Mouse (Mus musculus) embryonic facial prominence, embryonic 13.5 days (tissue): ENCODE measurements around the gene Mapk14. TPM values are rescaled to one million over a fixed set of nuclear protein-coding genes. Genes with fewer than 3 reads are reported as not detected.

Source experiments
- ATAC-seq: fragments of 200-750 bp; cut with Nextera tagmentation; 2 replicates; pipeline ENCODE4 v1.8.0; 2017; ENCODE audit warnings: low read depth; ENCODE audit not compliant: insufficient number of reproducible peaks, insufficient read depth, low FRiP score, low TSS enrichment
- H3K27ac ChIP-seq: fragments of 300-500 bp; sonication (generic); 2 replicates; pipeline ENCODE4 v1.5.1; 2015; ENCODE audit warnings: moderate library complexity, mild to moderate bottlenecking, inconsistent platforms
- H3K27me3 ChIP-seq: fragments of 300-500 bp; sonication (generic); 2 replicates; pipeline ENCODE4 v1.6.1; 2015; ENCODE audit warnings: mild to moderate bottlenecking, inconsistent platforms
- H3K36me3 ChIP-seq: fragments of 300-500 bp; sonication (generic); 2 replicates; pipeline ENCODE4 v1.6.1; 2015; ENCODE audit warnings: mild to moderate bottlenecking, inconsistent platforms
- H3K4me1 ChIP-seq: fragments of 300-500 bp; sonication (generic); 2 replicates; pipeline ENCODE4 v1.6.1; 2015; ENCODE audit warnings: inconsistent platforms
- H3K4me2 ChIP-seq: fragments of 300-500 bp; sonication (generic); 2 replicates; pipeline ENCODE4 v1.6.1; 2015; ENCODE audit warnings: moderate library complexity, mild to moderate bottlenecking, inconsistent platforms
- H3K4me3 ChIP-seq: fragments of 300-500 bp; sonication (generic); 2 replicates; pipeline ENCODE4 v1.5.1; 2015; ENCODE audit warnings: mild to moderate bottlenecking, inconsistent platforms
- H3K9ac ChIP-seq: fragments of 300-500 bp; sonication (generic); 2 replicates; pipeline ENCODE4 v1.6.1; 2015; ENCODE audit warnings: mild to moderate bottlenecking, inconsistent platforms
- H3K9me3 ChIP-seq: fragments of 300-500 bp; sonication (generic); 2 replicates; pipeline ENCODE4 v1.6.1; 2016; ENCODE audit warnings: inconsistent platforms
- WGBS: fragments of 180-500 bp; shearing (Covaris S2); methylation state at CpG from one replicate; pipeline ENCODE4 v1.1.7; 2015; ENCODE audit warnings: mixed read lengths; 5-methylcytosine and 5-hydroxymethylcytosine counted together
- polyA plus RNA-seq: library from polyadenylated mRNA; unstranded; fragments of >200 nt; fragmentation: Nextera tagmentation; extraction: Ambion mirVana; gene quantifications from 2 replicates; pipeline ENCODE4 v1.2.1, GENCODE M21; 2015

Mapk14 gene
- polyA plus RNA-seq, 1 experiment from 2014 or later: 42.5 TPM

DNA sequence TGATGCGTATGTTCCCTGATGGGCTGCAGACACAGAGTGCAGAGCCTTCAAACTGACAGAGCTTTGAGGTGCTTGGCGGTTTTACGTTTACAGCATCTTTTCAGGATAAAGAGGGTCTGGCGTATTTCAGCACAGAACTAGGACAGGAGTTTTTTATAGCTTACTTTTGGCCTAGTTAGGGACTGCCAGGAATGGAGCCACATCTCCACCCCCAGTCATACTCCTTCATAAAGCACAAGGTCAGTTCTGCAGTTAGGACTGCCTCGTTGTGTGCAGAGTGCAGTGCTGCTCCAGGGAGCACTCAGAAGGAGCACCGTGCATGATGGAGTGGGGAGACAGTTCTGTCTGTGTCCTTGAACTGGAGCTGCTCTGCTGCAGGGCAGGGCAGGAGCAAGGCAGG is 54.6 kb downstream of the Mapk14 start:
- no peak for ATAC-seq
- WGBS: 88% methylated on average over 6 of the region's 6 CpGs
- no peaks in the 10 kb centered on the region for H3K27me3 ChIP-seq

DNA sequence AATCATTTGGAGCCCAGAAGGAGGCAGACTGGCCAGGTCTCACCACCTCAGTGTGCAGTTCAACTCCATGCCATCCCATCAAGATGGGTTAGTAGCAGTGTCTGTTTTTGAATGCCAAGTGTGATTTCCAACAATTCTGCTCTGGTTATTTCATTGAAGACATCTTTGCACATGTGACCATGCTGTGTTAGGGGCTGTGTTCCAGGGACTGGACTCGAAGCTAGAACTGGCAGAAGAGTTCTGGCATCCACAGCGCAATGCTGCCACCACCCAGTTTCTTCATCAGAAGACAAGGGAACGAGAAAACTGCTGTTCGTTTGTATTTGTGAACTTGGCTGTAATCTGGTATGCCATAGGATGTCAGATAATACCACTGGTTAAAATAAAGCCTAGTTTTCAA is 56.9 kb downstream of the Mapk14 start:
- H3K36me3 ChIP-seq: peaks cover 57% of the 10 kb centered on the region
- no peaks in the 10 kb centered on the region for H3K9me3 ChIP-seq
- H3K27me3 ChIP-seq: no peaks in the 10 kb centered on the region
- WGBS: 93% methylated on average over 4 of the region's 4 CpGs
- no peaks in the 10 kb centered on the region for H3K4me1 ChIP-seq
- H3K9ac ChIP-seq: no peak overlapping the region
- H3K4me3 ChIP-seq: no peak overlapping the region
- no peak overlapping the region for H3K4me2 ChIP-seq
- H3K27ac ChIP-seq: no peak overlapping the region
- ATAC-seq: no peak

More for the DNA sequence above, 54.6 kb downstream of the Mapk14 start:
- H3K4me2 ChIP-seq: no peak overlapping the region
- H3K4me3 ChIP-seq: no peak overlapping the region
- H3K27ac ChIP-seq: no peak overlapping the region
- H3K36me3 ChIP-seq: peaks cover 78% of the 10 kb centered on the region
- H3K4me1 ChIP-seq: no peaks in the 10 kb centered on the region
- no peaks in the 10 kb centered on the region for H3K9me3 ChIP-seq
- H3K9ac ChIP-seq: no peak overlapping the region

DNA sequence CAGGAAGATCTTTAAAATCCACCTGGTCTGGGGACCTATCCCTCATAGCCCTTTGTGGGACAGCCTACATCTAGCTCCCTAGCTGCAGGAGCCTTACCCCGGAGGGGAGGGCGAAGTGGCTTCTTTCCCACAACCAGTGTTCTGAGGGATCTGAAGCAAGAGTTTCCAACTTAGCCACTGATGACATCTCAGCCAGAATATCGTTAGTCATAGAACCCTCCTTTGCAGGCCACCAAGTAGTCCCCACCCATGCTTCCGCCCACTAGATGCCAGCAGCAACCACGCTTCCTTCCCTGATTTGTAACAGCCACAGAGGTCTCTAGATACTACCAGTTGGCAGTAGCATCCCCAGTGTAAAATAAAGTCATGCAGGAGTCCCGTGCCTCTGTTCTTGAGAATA is 59.5 kb downstream of the Mapk14 start:
- Histone ChIP-seq H3K9me3 (no peaks in the 10 kb centered on the region), H3K36me3 (peaks cover 32% of the 10 kb centered on the region), H3K4me1 (no peaks in the 10 kb centered on the region), H3K27me3 (no peaks in the 10 kb centered on the region), H3K4me2 (no peak overlapping the region), H3K27ac (no peak overlapping the region), H3K4me3 (no peak overlapping the region), H3K9ac (no peak overlapping the region)
- 70% methylated on average over 6 of the region's 6 CpGs for WGBS
- ATAC-seq: no peak

DNA sequence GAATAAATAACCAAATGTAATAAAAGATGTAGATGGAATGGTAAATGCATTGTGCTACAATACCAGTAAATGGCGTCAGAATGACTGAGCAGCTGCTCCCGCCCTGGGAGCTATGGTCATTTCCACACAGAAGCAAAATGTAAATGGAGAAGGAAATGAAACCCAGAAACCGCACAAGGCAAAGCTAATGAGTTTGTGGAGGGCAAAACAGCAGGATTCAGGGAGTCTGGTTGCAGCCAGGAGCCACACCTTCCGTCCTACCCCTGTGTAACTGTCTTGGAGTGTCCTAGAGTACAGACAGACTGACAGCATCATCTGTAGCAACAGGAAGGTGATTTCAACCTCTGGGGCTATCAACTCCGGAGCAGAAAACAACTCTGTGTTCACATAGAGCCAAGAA is 65.3 kb downstream of the Mapk14 start:
- H3K9ac ChIP-seq: no peak overlapping the region
- no peaks in the 10 kb centered on the region for H3K36me3 ChIP-seq
- no peak overlapping the region for H3K27ac ChIP-seq
- peaks cover 4% of the 10 kb centered on the region; the same call in 1 of the 2 replicates for H3K4me1 ChIP-seq
- no peaks in the 10 kb centered on the region for H3K27me3 ChIP-seq
- H3K4me3 ChIP-seq: no peak overlapping the region
- no peaks in the 10 kb centered on the region for H3K9me3 ChIP-seq
- no peak overlapping the region for H3K4me2 ChIP-seq
- no peak for ATAC-seq
- WGBS: 47% methylated on average over 5 of the region's 5 CpGs

DNA sequence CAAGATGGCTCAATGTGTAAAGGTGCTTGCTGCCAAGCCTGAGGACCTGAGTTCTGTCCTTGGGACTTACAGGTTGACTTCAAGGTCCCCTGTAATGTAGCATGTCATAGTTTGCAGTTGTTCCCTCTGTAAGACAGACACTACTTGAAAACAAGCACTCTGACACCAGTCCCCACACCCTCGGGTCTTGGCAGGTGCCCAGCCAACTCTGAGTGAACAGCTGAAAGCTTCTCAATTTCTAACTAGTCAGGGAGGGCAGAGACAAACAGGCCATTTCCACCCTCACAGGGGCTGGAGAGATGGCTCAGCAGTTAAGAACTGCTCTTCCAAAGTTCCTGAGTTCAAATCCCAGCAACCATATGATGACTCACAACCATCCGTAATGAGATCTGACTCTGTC is 66.3 kb downstream of the Mapk14 start:
- WGBS: 73% methylated on average over 2 of the region's 2 CpGs
- H3K27me3 ChIP-seq: no peaks in the 10 kb centered on the region
- H3K4me1 ChIP-seq: peaks cover 4% of the 10 kb centered on the region; the same call in 1 of the 2 replicates
- no peak for ATAC-seq
- H3K36me3 ChIP-seq: no peaks in the 10 kb centered on the region
- H3K4me3 ChIP-seq: no peak overlapping the region
- H3K4me2 ChIP-seq: no peak overlapping the region
- H3K9me3 ChIP-seq: no peaks in the 10 kb centered on the region
- H3K9ac ChIP-seq: no peak overlapping the region
- H3K27ac ChIP-seq: no peak overlapping the region

DNA sequence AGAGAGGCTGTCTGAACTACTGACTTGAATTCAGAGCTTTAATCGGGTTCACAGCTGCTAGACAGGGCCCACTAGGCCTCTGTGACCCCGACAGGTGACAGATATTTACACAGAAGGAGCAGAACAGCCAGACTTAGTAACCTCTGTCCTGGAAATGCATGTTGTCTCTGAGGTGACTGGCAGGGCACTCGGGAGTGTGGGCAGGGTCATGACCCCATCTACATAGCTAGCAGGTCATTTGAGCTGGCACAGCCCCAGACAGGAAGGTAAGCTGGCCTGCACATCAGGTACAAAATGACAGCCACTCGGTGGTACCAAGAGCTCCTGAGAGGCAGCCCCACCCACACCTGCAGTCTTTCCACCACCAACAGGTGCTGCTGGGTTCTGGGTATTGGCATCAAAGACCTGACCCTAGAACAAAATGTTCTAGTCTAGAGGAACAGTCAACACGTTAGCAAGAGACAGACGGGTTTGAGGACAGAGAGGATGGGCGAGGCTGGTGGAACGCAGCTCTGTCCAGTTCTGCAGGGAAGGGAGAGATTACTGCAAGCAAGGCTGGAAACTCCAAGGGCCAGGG is 69.7 kb downstream of the Mapk14 start:
- no peaks in the 10 kb centered on the region for H3K27me3 ChIP-seq
- H3K4me2 ChIP-seq: no peak overlapping the region
- no peak overlapping the region for H3K9ac ChIP-seq
- peaks cover 4% of the 10 kb centered on the region; the same call in 1 of the 2 replicates for H3K4me1 ChIP-seq
- ATAC-seq: no peak
- no peaks in the 10 kb centered on the region for H3K36me3 ChIP-seq
- WGBS: 63% methylated on average over 8 of the region's 8 CpGs
- H3K27ac ChIP-seq: no peak overlapping the region
- H3K9me3 ChIP-seq: no peaks in the 10 kb centered on the region
- H3K4me3 ChIP-seq: no peak overlapping the region

DNA sequence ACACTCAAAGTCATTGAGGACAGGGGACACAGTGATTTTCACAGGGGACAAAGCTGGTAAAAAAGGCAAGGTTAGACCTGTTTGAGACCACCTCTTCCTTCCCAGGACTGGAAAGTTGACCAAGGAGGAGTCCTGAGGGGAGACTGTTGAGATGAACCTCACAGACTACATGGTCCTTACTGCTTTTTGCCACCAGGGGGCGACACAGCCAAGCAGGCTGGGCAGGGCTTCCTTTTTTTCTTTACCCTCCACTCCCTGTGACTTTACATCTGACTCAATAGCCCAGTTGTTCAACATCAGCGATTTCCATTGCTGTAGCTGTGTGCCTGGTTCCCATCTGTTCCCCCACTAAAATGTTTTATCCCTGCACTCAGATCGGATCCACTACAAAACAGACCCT is 70.7 kb downstream of the Mapk14 start:
- no peak for ATAC-seq
- H3K9me3 ChIP-seq: no peaks in the 10 kb centered on the region
- H3K4me2 ChIP-seq: no peak overlapping the region
- H3K27ac ChIP-seq: no peak overlapping the region
- H3K9ac ChIP-seq: no peak overlapping the region
- no peaks in the 10 kb centered on the region for H3K27me3 ChIP-seq
- no peak overlapping the region for H3K4me3 ChIP-seq
- no peaks in the 10 kb centered on the region for H3K4me1 ChIP-seq
- 8% methylated on average over 3 of the region's 3 CpGs for WGBS
- H3K36me3 ChIP-seq: no peaks in the 10 kb centered on the region

DNA sequence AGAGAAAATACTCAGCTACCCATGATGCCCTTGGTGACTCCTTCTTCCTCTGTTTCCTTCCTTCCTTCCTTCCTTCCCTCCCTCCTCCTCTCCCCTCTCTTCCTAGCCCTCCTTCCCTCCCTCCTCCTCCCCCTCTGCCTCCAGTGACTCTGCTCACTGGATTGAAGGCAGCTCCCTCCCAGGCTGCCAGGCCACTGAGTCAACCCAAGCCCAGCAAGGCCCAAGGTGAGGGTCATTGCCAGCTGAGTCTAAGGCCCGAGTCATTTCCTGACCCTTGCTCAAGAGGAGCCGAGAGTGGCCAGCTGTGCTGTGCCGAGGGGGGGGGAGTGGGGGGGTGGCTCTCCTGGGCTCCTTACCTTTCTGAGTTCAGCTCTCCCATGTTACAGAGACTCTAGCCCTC is 75.1 kb downstream of the Mapk14 start:
- Histone ChIP-seq H3K36me3 (no peaks in the 10 kb centered on the region), H3K4me2 (no peak overlapping the region), H3K4me3 (no peak overlapping the region), H3K9me3 (no peaks in the 10 kb centered on the region), H3K27me3 (peaks cover 33% of the 10 kb centered on the region), H3K4me1 (peaks cover 19% of the 10 kb centered on the region), H3K9ac (no peak overlapping the region), H3K27ac (no peak overlapping the region)
- WGBS: 65% methylated on average over 3 of the region's 3 CpGs
- ATAC-seq: no peak

DNA sequence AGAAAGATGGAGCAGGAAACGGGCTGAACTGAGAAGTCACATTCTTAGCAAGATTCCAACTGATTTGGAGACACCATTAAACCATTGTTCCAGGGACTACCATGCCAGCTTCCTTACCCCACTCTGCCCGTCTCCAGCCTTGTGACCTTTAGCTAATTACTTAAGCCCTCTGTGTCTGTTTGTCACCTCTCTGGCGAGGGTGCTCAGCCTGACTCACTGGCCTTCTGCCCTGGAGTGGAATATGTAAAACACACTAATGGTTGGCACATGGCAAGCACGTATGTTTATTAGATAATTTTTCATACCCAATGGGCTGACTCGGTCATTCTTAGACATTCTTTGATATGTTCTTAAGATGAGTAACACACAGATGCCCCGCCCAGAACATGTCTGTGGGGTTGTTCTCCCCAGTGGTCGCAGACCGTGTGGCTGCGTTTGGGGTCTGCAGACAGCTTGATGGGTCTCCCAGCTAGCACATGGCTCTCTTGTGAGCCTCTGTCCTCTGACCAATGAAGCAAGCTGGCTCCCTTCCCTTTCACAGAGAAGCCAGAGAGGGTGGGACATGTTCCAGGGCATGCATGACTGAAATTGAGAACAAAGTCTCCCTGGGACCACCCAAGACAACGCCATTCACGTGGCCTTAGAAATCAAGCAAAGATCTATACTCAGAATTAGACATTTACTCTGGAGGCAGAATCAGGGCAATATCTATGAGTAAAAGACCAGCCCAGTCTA is 75.8 kb downstream of the Mapk14 start:
- Histone ChIP-seq H3K9ac (no peak overlapping the region), H3K27ac (no peak overlapping the region), H3K27me3 (peaks cover 33% of the 10 kb centered on the region), H3K9me3 (no peaks in the 10 kb centered on the region), H3K4me1 (peaks cover 19% of the 10 kb centered on the region), H3K4me3 (no peak overlapping the region), H3K4me2 (no peak overlapping the region), H3K36me3 (no peaks in the 10 kb centered on the region)
- no peak for ATAC-seq
- WGBS: 67% methylated on average over 11 of the region's 11 CpGs

DNA sequence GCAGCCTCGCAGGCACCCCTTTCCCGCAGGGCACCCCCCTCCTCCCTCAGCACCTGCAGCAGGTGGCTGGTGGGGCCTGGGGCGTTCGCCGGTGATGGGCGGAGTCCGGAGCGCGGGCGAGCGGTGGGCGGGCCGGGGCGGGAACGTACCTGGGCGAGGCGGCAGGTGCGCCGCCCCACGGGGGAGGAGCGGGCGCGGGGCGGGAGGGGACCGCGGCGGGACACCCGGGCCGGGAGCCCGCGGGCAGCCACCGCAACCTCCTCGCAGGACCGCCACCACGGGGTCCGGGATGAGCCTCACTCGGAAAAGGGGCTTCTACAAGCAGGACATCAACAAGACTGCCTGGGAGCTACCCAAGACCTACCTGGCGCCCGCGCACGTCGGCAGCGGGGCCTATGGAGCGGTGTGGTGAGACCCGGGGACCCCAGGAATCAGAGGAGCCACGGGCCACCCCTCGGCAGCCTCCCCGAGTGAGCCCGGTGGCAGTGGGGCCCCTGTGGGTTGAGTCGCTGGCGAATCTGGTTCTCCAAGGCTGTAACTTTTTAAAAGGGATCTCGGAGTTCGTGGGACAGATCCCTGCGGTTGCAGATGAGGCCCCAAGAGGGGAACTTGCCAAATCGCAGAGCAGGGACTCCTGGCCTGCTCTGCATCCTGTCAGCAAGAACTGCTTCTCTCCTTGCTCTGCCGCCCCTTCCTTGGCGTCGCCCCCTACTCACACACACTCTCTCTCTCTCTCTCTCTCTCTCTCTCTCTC is 78.2 kb downstream of the Mapk14 start, which contains the start of gene Mapk13:
Mapk13 (plus strand) TSS at position 177 of the 754 bp plus-strand sequence.
- Histone ChIP-seq H3K4me2 (peak within 1 kb of the TSS; percentile 88), H3K9me3 (no peaks in the 10 kb centered on the region), H3K27me3 (peaks cover 33% of the 10 kb centered on the region), H3K4me3 (peak within 1 kb of the TSS; percentile 58), H3K36me3 (no peaks in the 10 kb centered on the region), H3K27ac (peak within 1 kb of the TSS; percentile 55; the same call in 1 of the 2 replicates), H3K9ac (peak within 1 kb of the TSS; percentile 79), H3K4me1 (peaks cover 19% of the 10 kb centered on the region)
- 0 out of 2 replicates have a peak, but pooled peaks have one; percentile 32 for ATAC-seq
- WGBS: 2% methylated on average over 53 of the region's 58 CpGs

DNA sequence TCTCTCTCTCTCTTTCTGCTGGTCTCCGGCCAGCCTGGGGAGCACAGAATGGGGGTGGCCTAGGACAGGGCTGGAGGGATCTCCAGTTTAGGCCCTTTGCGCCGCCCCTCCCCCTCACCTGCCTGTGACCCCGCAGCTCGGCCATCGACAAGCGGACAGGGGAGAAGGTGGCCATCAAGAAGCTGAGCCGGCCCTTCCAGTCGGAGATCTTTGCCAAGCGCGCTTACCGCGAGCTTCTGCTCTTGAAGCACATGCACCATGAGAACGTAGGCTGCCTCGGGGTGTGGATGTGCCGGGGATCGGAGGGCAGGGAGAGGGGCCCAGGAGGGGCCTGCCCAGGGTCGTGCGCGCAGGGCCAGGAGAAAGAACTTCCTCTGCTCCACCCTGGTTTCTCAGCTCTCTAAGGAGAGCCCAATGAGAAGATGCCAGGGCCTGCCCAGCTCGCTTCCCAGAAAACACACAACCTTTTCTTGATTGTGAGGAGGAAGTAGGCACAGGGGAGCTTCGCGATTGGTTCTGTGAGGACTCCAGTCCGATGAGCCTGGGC is 78.8 kb downstream of the Mapk14 start:
- Histone ChIP-seq H3K27ac (peak overlapping the region; percentile 55; the same call in 1 of the 2 replicates), H3K36me3 (no peaks in the 10 kb centered on the region), H3K4me2 (peak overlapping the region; percentile 88), H3K9ac (peak overlapping the region; percentile 79), H3K9me3 (no peaks in the 10 kb centered on the region), H3K27me3 (peaks cover 33% of the 10 kb centered on the region), H3K4me1 (peaks cover 19% of the 10 kb centered on the region), H3K4me3 (peak overlapping the region; percentile 58)
- ATAC-seq: no peak
- 6% methylated on average over 24 of the region's 24 CpGs for WGBS
